Mouse (Mus musculus) gastrocnemius, postnatal 4 days (tissue): ENCODE results near the gene Tex21. TPM values are rescaled to one million over a fixed set of nuclear protein-coding genes. Genes with fewer than 3 reads are reported as not detected.

Experiments
- total RNA-seq, 2 experiments: library from RNA; stranded (reverse); gene quantifications; 2 replicates each; pipeline ENCODE4 v1.2.3; 2021

Tex21 gene
- total RNA-seq, 2 experiments from 2014 or later: not detected

Other genes with a start within 250 kb of the Tex21 start
- gene Esr2, start 69.5 kb downstream of the Tex21 start, total RNA-seq: under 1 TPM; 0.10 to 0.34 TPM
- gene Mthfd1, start 8.6 kb upstream of the Tex21 start, total RNA-seq: 10 to 100 TPM; 22.9 to 25.5 TPM
- gene Akap5, start 78.1 kb upstream of the Tex21 start, total RNA-seq: 1 to 10 TPM; 1.6 to 1.7 TPM
- 10 to 100 TPM; 13.6 to 19.7 TPM for gene Zbtb25, start 122.9 kb upstream of the Tex21 start, total RNA-seq
- 1 to 10 TPM; 7.0 to 8.8 TPM for gene Zbtb1, start 123.5 kb upstream of the Tex21 start, total RNA-seq
- 1 to 10 TPM; 6.0 to 6.7 TPM for gene Hspa2, start 157.4 kb upstream of the Tex21 start, total RNA-seq
- gene Ppp1r36, start 170.8 kb upstream of the Tex21 start, total RNA-seq: under 1 TPM in 1 of 2 experiments, not detected in 1; 0.44 TPM